Mouse (Mus musculus) spleen, postnatal 10 days (tissue): ENCODE results near the gene Atp1b1.

Source experiments
- DNase-seq, 2 experiments: peaks; one replicate each; pipeline ENCODE4 v3.0.0; 2021 to 2022; ENCODE audit warnings: low spot score in 2 of 2

The Atp1b1 gene

DNA sequence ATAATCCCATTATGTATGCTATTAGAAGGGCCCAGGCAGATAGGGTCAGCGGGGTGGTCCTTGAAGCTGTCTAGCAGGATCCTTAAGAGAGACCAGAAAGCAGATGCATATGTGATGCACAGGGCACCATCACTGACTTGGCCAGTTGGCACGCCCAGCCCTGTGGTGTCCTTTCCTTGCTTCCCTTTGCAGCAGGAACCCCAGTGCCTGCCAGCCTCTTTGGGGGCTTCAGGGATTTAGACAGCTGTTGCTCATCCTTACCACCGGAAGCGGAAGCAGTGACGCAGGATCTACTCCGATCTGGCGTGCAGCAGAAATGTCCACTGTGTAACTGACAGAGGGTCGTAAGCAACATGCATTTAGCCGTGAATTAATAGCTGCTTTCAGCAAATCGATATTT is 9.3 kb upstream of the Atp1b1 start:
- no peak for DNase-seq

DNA sequence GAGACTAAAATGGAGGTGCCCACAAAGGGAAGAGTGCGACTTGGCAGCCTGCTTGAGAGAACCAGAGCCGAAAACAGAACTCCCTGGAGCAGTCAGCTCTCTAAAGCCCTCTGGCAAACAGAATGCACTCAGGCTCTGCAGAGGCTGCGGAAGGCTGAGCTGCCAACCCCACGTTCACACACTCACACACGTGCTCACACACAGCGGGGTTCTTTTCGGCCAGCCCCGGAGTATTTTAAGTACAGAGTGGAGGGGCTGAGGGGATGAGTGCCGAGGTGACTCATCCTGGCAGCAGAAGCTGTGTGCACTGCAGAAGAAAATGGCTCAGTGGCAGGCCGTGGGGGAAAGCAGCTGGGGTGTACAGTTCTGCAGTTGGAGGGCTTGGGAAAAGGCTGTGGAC is 3.6 kb upstream of the Atp1b1 start:
- DNase-seq: no peak

DNA sequence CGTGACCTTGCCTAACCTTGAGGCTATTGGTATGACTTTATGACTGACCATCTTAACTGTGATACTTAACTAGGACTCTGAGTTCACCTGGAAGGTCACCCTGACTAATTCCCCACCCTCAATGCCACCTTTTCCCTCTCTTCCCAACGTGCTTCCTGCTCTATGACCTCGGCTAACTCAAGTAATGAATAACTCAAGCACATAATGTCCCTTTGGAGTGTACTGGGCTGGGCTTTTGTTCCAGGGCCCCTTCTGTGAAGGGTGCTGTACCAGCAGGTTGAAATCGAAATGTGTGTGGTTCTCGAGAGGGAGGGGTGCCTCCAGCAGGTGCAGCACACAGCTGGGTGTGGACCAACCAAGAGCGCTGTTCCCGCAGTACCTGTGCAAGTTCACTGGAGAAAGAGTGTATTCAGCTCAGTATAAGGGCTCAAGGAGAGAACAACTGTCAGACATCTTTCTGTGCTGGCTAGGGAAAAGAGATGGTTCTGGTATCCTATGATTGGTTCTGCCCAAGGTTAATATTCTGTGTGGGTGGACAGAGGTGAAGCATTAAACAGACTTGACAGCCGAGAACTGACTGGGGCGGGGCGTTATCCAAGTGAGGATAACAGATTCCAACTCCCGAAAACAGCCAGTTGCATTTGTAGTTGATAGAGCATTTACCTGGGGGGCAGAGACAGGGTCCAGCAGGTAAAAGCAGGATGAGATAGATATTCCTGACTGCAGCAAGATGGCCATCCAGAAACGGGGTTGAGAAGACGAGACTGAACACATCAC is 3.0 kb upstream of the Atp1b1 start:
- no peak for DNase-seq

DNA sequence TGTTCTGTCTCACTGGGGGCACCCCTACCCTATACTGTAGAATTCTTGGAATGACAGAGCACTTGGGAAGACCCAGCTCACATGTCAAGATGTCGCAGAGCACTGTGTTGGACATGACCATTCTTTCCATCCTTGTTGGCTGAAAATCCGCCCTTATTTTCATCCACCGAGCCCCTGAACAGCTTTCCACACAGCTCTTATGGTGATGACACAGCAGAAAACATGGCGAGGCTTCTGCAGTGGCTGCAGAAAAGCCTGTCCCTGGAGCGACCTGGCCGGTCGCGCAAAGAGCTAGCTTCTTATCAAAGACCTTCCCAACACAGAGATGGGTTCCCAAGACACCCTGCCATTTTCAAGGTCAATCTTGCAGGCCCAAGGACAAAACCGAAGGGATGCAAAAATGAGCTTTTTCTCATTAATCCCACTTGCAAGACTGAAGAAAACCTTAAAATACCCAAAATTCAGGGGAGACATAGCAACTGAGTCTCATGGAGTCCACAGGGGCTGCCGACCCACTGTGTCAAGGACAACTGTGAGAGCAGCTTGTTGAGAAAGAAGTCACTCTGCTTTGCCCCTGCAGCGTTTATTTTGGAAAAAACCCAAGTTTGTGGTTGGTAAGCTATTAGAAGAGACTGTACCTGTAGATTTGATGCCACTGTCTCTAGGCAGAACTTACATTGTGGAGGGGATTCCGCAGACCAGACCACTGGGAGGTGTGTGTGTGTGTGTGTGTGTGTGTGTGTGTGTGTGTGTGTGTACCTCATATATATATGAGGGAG is 1.2 kb upstream of the Atp1b1 start:
- DNase-seq: no peak

DNA sequence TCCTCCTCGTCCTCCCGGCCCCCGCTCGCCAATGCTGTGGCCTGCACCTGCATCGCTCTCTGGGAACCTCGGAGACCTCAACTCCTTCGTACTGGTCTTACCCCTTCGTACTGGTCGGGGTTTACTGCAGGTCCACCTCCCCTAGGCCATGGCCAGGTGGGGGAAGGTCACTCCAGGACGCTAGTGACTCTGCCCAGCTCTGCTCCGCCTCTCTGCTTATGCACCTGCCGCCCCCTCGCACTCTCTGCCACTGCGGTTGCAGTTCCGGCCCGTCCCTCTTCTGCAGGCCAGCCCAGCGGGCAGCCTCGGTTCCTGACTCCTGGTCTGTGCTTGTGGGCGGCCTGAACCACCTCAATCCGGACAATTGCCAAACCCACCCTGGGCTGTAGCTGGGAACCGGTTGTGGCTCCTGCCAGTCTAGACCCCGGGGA is 481 bp upstream of the Atp1b1 start:
- DNase-seq: peak in 1 of 2 experiments; percentile 41

DNA sequence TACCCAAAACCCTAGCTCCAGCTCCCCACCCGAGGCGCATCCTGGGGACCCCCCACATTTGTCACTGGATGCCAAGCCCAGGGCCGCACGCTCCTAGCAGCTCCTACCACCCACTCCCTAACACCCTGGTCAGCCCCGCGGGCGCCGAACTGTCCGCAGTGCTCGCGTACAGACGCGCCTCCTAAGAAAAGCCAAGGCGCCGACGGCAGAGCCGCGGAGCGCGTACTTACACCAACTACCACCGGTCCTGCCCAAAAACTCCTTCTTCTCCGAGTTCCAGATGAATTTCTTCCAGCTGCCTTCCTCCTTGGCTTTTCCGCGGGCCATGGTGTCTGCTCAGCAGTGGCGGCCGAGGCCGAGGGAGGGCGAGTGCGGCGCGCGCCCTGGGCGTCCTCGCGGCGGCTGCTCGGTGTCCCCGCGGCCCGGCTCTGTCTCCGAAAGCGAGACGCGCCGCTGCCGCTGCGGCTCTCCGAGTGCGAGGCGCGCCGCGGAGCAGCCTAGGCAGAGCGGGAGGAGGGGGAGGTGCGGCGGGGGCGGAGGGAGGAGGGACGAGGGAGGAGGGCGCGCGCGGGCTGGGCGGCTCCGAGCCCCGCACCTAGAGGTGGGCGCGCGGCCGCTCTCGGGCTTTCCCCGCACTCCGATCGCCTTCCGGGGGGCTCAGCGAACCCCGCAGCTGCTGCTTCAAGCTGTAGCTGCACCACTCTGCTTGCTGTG is 467 bp downstream of the Atp1b1 start:
- DNase-seq: peak in 1 of 2 experiments; percentile 60

DNA sequence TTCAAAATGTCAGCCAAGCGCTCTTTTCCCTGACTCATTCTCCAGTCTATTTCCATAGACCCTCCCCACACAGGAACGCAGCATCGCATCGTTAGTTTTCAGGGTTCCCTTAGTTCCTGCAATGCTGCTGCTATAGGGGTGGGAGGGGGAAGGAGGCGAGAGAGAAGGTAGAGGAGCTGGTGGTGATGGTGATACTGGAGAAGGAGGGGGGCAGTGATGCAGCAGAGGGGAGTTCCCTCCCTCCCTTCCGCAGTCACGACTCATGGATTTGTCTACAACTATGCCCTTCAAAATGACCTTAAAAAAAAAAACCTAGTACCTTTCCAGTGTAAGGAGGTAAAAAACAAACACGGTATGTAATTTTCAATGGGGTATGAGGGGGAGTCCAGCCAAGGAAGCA is 1.4 kb downstream of the Atp1b1 start:
- no peak for DNase-seq

DNA sequence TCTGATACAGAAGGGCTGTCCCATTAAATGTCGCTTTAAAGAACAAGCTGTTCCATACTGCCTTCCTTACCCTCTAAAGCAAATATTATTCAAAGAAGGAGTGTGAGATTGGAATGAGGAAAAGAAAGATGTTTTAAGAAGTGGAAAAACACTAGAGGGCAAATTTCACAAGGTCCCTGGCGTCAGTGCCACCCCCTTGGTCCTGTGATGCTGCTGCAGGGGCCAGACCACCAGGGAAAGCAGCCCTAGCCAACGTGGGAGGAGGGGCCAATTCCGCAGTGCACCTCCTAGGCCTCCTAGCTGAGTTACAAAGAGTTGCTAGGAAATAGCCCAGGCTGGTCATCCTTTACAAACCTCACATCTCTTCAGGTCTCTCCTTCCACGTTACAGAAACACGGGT is 2.1 kb downstream of the Atp1b1 start:
- no peak for DNase-seq

DNA sequence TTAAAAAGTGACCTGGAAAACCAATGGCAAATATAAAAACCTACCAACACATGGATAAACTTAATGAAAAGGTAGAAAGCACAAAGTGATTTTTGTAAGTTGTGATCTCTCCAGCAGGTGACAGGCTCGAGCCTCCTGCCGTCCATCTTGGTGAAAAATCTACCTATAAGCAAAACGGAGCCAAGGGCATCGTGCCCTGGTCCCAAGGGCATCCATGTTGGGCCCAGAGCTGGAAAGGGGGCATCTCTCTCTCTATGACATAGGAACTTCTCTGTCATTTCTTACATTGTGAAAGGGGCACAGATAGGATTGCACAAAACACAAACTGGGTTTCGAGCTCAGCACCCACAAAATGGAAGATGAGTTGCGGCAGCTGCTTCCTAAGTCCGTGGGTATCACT is 2.5 kb downstream of the Atp1b1 start:
- DNase-seq: peak in 1 of 2 experiments; percentile 27

DNA sequence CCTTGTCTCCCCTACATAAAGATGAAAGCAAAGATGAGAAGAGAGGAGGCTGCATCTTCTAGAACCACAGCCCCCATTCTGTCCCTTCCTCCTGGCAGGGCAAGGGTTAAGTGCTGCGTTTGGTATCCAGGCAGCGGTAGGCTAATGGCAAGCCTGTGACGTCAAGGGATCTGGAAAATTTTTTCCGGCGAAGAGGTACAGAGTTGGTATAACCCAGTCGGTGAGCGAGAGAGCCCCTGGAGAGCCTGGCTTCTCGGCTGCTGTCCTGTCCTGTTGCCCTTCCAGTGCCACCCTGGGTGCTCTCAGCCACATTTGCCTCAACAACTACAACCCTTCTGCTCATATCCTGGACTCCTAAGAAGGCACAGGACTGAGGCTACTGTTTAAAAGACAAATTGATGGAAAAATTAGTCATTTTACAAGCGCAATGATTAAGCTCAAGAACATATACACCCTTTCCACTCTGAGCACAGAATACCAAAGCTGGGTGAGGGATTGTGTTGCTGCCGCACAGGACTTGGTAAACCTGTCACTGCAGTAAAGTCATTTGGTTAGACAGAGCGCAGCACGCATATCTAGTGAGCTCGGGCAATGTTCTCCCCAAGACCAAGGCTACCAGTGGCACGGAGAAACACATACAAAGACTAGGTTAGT is 3.3 kb downstream of the Atp1b1 start:
- DNase-seq: no peak

DNA sequence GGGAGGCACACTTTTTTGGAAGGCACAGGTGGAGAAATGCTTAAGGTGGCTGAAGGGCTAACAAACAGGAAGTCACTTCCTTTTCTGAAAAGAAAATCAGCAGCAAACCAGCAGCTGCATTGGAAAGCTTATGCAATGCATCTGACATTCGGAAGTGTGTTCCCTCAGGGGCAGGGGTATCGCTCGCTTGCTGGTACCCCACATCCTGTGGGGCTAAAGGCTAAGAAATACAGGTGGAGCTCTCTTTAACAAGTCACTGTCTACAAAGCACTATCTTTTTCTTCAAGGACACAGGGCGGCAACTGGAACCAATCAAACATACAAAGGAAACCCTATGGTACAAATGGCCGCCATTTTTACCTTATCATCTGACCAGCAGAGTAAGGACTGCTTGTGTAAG is 4.4 kb downstream of the Atp1b1 start:
- peak in 1 of 2 experiments; percentile 39 for DNase-seq

DNA sequence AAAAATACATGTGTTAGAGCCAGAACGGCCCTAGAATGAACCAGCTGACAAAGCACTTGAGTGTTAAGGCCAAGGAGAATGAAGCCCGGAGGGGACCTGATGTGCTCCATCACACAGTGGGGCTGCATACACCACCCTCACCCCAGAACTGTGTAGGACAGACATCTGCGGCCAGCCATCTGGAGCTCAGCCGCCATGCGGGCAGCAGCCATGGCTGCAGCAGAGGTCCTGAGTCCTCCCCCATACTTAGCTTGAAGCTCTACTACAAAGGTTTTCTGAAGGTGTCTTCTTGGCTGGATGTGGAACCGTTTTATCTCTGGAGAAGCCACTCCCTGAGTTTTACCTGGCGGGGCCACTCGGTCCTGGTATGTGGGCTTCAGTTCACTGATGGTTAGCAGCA is 5.0 kb downstream of the Atp1b1 start:
- no peak for DNase-seq

DNA sequence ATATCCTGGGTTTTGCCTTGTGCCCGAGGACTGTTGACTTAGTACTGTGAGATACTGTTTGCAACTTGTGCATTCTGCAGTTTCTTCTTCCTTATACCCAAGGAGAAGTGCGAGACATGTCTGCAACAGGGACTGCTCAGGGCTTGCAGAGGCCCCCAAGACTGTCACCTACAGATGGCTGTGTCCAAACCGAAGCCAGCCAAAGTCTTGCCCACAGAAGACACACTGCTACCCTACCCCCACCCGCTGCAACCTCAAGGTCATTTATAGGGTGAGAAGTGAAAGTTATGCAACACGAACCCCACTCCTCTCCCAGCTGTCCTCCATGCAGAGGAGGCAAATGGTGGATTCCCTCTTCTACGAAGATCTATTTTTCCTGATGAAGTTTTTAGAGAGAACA is 5.6 kb downstream of the Atp1b1 start:
- DNase-seq: no peak

DNA sequence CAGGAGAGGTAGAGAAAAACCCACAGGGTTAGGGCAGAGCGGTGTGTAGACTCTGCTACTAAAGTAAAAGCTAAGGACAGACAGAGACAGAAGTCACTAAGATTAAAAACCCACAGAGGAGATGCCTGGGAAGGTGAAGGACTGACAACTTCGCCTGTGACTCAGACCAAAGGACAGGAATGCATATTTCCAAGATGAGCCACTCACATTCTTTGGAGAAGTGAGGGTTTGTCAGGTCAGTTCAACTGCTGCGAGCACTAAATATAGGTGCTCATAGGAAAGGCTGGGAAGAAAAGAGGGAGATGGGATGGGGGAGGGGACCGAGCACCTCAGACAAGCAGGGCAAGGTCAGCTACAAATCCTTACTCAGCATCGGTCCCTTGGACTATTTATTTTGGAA is 6.8 kb downstream of the Atp1b1 start:
- no peak for DNase-seq

DNA sequence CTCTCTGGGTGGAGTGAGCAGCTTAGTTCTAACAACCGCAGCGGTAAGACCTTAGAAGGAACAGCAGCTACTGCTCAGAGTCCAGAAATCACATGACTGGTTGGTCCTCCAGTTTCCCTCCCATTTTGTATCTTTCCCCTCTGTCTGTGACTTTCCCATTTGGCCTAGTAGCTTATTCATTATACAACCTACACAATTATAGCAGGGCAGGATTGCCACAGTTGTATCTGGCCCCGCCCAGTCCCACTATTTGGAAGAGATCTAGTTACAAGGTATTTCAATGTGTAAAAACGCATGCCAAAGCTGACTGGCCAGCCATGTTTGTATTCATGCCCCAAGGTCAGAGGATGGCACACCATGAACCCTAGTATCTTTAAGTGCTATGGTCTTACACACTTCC is 7.5 kb downstream of the Atp1b1 start:
- DNase-seq: no peak

DNA sequence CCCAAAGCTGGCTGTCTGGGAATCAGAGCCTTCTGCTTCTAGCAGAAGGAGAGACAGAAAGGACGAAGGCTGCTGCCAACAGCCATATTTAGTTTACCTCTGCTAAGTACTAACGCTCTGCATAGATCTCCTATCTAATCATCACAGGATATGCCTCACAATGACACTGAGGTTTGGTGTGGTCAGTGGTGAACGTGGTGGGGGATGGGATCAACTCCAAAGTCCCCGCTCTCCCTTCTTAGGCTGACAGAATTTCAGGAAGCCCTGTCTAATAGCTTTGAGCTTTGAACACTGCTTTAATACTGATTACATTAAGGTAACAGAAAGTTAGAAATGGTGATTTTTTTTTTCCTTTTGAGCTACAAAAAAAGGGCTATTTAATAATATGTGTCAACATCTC is 7.9 kb downstream of the Atp1b1 start:
- DNase-seq: no peak

DNA sequence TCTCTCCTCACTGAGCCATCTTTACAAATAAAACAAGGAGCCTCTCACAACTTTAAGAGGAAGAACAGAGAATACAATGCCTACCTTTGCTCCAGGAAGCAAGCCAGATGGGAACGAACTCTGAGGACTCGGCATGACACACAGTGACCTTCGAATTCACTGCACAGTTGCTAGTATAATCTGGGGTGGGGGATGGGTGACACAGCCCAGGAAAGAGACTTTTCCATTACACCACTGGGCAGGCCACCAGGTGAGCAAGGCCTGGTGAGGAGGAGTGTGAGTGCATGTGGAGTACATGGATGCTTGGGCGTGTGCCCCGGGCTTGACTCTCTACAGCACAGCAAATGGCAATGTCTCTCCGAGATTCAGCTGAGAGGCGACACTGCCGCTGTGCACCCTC is 8.5 kb downstream of the Atp1b1 start:
- DNase-seq: no peak

DNA sequence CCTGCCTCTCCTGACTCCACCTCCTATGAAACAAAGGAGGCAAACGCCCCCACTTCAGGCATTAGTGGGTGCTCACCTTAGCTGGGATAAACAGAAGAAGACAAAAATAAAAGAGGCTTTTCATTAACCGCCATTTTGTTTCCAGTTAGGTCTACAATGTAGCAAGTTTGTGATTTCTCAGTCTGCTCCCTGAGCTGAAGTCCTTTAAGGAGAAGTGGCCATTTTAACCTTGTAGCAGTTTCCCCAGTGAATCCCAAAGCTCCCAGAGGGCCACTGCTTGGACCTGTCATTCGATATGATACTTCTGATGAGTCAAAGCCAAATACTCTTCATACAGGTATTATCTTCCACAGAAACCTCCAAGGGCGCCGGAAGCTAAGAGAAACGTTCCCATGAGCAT is 10.6 kb downstream of the Atp1b1 start:
- no peak for DNase-seq

DNA sequence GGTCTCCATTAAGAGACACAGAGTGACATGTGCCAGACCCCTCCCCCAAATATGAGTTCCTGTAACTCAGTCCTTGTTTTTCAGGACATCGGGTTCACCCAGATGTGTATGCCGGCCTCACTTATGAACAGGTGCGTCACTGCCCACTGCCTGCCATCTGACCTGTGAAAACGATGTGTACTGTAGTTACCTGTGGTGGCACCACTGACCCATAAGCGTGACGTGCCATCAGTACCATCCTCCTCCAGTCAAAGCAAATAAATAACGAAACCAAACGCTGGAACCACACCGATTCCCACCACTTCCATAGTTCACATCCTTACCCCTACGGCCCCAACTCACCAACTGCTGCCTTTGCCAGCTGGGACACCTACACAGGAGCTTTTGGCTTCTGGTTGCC is 11.6 kb downstream of the Atp1b1 start:
- DNase-seq: no peak

DNA sequence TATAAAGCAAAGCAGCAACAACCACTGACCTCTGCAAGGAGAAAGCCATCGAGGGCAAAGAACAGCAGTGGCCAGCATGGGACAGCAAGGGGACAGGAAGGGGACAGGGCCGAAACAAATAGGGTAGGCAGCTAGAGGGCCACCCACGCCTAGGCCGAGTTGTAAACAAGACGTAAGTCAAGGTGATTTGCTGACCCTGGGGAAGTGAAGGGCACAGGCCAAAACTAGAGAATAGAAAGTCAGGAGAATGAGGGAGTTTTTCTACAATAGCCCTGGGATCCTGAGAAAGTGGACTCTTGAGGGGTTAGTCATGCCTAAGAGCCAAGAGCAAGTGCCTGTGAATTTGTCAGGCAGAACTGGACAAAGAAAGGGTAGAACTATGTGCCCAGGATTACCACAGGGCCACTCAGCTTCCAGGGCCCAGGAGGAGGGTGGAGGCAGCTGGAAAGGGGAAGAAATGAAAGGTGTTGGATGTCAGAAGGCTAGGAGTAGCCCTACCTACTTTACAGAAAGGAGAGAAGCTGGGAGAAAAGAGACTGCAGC is 12.5 kb downstream of the Atp1b1 start:
- no peak for DNase-seq

DNA sequence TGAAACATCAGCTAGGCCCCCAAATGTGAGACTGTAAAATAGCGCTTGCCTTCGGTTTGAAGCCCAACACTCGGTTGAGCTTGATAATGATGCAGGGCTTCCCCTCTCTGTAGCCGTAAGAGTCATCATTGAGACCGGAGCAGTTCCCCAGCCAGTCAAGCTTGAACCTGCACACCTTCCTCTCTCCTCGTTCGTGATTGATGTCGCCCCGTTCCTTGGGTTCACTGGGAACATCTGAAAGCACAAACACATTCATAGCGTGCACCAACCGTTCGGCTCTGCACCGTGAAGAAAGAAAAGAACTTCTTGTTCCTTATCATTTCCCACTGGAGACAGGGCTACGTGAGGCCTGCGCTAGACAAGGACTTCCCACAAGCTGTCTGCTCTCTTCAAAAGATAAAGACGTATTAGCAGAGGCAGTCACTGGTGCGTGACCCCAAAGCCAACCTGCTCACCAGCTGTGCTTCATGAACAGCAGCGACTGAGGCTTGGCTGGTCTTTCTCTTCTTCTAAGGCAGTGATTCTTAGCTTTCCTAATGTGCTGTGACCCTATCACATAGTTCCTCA is 16.7 kb downstream of the Atp1b1 start:
- peak in 1 of 2 experiments; percentile 35 for DNase-seq
